In the genomic region with DNA sequence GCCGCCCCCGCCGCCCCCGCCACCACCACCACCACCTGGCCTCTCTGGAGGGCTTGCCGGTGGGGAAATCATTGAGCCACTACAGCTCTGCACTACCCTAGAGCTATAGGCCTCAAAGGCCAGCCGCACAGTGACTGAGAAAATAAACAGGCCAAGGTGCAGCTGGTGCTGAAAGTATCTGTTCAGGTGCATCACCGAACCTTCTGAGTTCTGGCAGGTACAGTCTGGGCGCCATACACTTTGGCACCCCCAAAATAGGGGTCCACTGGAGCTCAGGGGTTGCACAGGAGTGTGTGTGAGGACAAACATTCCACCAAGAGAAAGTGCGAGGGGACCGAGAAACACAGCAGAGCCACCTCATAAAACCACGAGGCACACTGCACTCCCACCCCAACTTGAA, we compare ENCODE assay signal across 12 mouse cellular contexts. TPM values are rescaled to one million over a fixed set of nuclear protein-coding genes. Genes with fewer than 3 reads are reported as not detected.
A peak's percentile ranks its signal among the peaks of the same experiment; 100 is the strongest.
DNase-seq lines count a peak whose midpoint lies in the region; ATAC-seq and TF ChIP-seq lines count a peak whose summit lies in the region.
"Had no signal": no experiment of that assay in that cellular context is flagged by ENCODE, and none has a peak within 500 bp of the region (broad histone marks: within the 10 kb centered on the region; RNA-seq: fewer than 3 reads in every experiment).

No protein-coding gene starts in this region.

- H3K4me2 ChIP-seq in kidney, embryonic 15.5 days, result no peak overlapping the region
- peak overlapping the region; percentile 41 for H3K4me2 ChIP-seq in limb, embryonic 13.5 days (replicated peaks)
- H3K4me2 ChIP-seq: hindbrain, embryonic 12.5 days had no signal

- peak overlapping the region; percentile 79 for H3K27ac ChIP-seq in heart, adult 2 months
- peak overlapping the region; percentile 55 for H3K27ac ChIP-seq in kidney, embryonic 15.5 days
- no peak overlapping the region for H3K27ac ChIP-seq in ES-Bruce4 (ENCODE audit: insufficient read depth, low read length)
- H3K27ac ChIP-seq in limb, embryonic 13.5 days, result peak overlapping the region; percentile 80
- H3K27ac ChIP-seq in layer of hippocampus, adult 2 months, result no peak overlapping the region
- H3K27ac ChIP-seq: hindbrain, embryonic 12.5 days; midbrain, embryonic 10.5 days had no signal

- TF ChIP-seq CTCF in heart, adult 2 months (IDR thresholded peaks at IDR 0.05), result no peak
- TF ChIP-seq CTCF in ES-Bruce4 (IDR thresholded peaks at IDR 0.05; ENCODE audit: low read depth, low read length), result no peak
- no peak for TF ChIP-seq CTCF in layer of hippocampus, adult 2 months (conservative IDR thresholded peaks at IDR 0.05)

- no peak for TF ChIP-seq EP300 in heart, adult 2 months (IDR thresholded peaks at IDR 0.05; ENCODE audit: insufficient read depth, low read depth, low read length)
- TF ChIP-seq EP300 in ES-Bruce4 (IDR thresholded peaks at IDR 0.05; ENCODE audit: insufficient read depth, low read depth, low read length), result no peak

- peaks cover 27% of the 10 kb centered on the region for H3K4me1 ChIP-seq in heart, adult 2 months (ENCODE audit: control insufficient read depth, insufficient read depth, low read length)
- H3K4me1 ChIP-seq in kidney, embryonic 15.5 days, result peaks cover 46% of the 10 kb centered on the region
- H3K4me1 ChIP-seq in ES-Bruce4 (ENCODE audit: control insufficient read depth, insufficient read depth, low read length), result peaks cover 3% of the 10 kb centered on the region
- H3K4me1 ChIP-seq in limb, embryonic 13.5 days, result peaks cover 71% of the 10 kb centered on the region
- H3K4me1 ChIP-seq: midbrain, embryonic 10.5 days had no signal

- 75% methylated on average over 11 of the region's 11 CpGs for WGBS in heart, adult 2 months
- 55% methylated on average over 11 of the region's 11 CpGs for WGBS in kidney, embryonic 15.5 days
- 49% methylated on average over 11 of the region's 11 CpGs for WGBS in limb, embryonic 13.5 days

- no peak overlapping the region for H3K9ac ChIP-seq in heart, adult 2 months (ENCODE audit: low read depth, low read length)
- no peak overlapping the region for H3K9ac ChIP-seq in kidney, embryonic 15.5 days
- 0 out of 2 replicates have a peak overlapping the region, but pooled peaks have one; percentile 6 for H3K9ac ChIP-seq in ES-Bruce4 (ENCODE audit: low read depth, poor library complexity, severe bottlenecking)
- H3K9ac ChIP-seq in limb, embryonic 13.5 days, result no peak overlapping the region
- H3K9ac ChIP-seq: hindbrain, embryonic 12.5 days had no signal

- no peaks in the 10 kb centered on the region for H3K27me3 ChIP-seq in heart, adult 2 months (ENCODE audit: control insufficient read depth, insufficient read depth, low read length)
- no peaks in the 10 kb centered on the region for H3K27me3 ChIP-seq in kidney, embryonic 15.5 days
- no peaks in the 10 kb centered on the region for H3K27me3 ChIP-seq in ES-Bruce4 (ENCODE audit: control insufficient read depth, insufficient read depth, low read length, poor library complexity, severe bottlenecking)
- H3K27me3 ChIP-seq in limb, embryonic 13.5 days, result no peaks in the 10 kb centered on the region
- H3K27me3 ChIP-seq: hindbrain, embryonic 12.5 days had no signal

- peaks cover 9% of the 10 kb centered on the region for H3K79me2 ChIP-seq in heart, adult 2 months (replicated peaks; ENCODE audit: control insufficient read depth, insufficient read depth, low read length)

- DNase-seq in heart, adult 2 months, result no peak
- no peak for DNase-seq in heart, postnatal 4 days
- no peak for DNase-seq in kidney, adult 8-10 months
- no peak for DNase-seq in layer of hippocampus, adult 2 months (ENCODE audit: low spot score in 2 of 2)
- DNase-seq in left cerebral cortex, postnatal 14 days (ENCODE audit: low spot score in 2 of 2), result no peak
- DNase-seq: adrenal gland, postnatal 25 days; thymus, adult 2 months had no signal

- intact Hi-C loops in heart, adult 2 months (cut with DNase I), result loop anchor here (2.0 kb wide), 2 partner anchors 16 to 34 kb away; no protein-coding TSS in a partner anchor
- intact Hi-C loops in left cerebral cortex, postnatal 14 days (cut with DNase I), result no loop called here

- no peak overlapping the region for H3K4me3 ChIP-seq in heart, adult 2 months
- no peak overlapping the region for H3K4me3 ChIP-seq in kidney, embryonic 15.5 days (replicated peaks)
- H3K4me3 ChIP-seq in ES-Bruce4 (ENCODE audit: low read depth, low read length), result no peak overlapping the region
- H3K4me3 ChIP-seq in limb, embryonic 13.5 days, result no peak overlapping the region
- H3K4me3 ChIP-seq in layer of hippocampus, adult 2 months, result no peak overlapping the region
- H3K4me3 ChIP-seq: hindbrain, embryonic 12.5 days; midbrain, embryonic 10.5 days had no signal

- ATAC-seq in kidney, embryonic 15.5 days (replicated peaks; ENCODE audit: low FRiP score), result no peak
- no peak for ATAC-seq in limb, embryonic 13.5 days (ENCODE audit: low FRiP score, low read depth)

- H3K9me3 ChIP-seq in kidney, embryonic 15.5 days (replicated peaks), result no peaks in the 10 kb centered on the region
- H3K9me3 ChIP-seq in ES-Bruce4 (replicated peaks; ENCODE audit: control insufficient read depth, insufficient read depth, low read length, poor library complexity, severe bottlenecking), result no peaks in the 10 kb centered on the region
- H3K9me3 ChIP-seq in limb, embryonic 13.5 days, result no peaks in the 10 kb centered on the region
- H3K9me3 ChIP-seq: hindbrain, embryonic 12.5 days; midbrain, embryonic 10.5 days had no signal

- H3K36me3 ChIP-seq in heart, adult 2 months (ENCODE audit: control insufficient read depth, insufficient read depth, low read length), result peaks cover 6% of the 10 kb centered on the region
- no peaks in the 10 kb centered on the region for H3K36me3 ChIP-seq in kidney, embryonic 15.5 days
- peaks cover 38% of the 10 kb centered on the region for H3K36me3 ChIP-seq in ES-Bruce4 (ENCODE audit: control insufficient read depth, insufficient read depth, low read length, poor library complexity, severe bottlenecking)
- no peaks in the 10 kb centered on the region for H3K36me3 ChIP-seq in limb, embryonic 13.5 days
- H3K36me3 ChIP-seq: hindbrain, embryonic 12.5 days; midbrain, embryonic 10.5 days had no signal

- TF ChIP-seq POLR2A in heart, adult 2 months (IDR thresholded peaks at IDR 0.05; ENCODE audit: insufficient read depth, low read depth, low read length), result no peak
- TF ChIP-seq POLR2A in ES-Bruce4 (IDR thresholded peaks at IDR 0.05; ENCODE audit: insufficient read depth, low read length), result no peak

RNA-seq across cellular contexts. Expression of a gene that starts 31.7 kb away (rescaled TPM):
- total RNA-seq in heart, adult 2 months (2021), result 10 to 100 TPM; 38.3 to 40.2 TPM
- polyA plus RNA-seq in heart, adult 2 months (2012; rRNA removed), result 32.6 and 55.3 TPM in 2 replicates
- 10 to 100 TPM; 52.2 to 58.7 TPM for total RNA-seq in heart, postnatal 4 days (2021)
- 16.4 and 16.8 TPM in 2 replicates for polyA plus RNA-seq in kidney, embryonic 15.5 days (2015; fragmentation: Nextera tagmentation; extraction: Ambion mirVana)
- polyA plus RNA-seq in ES-Bruce4 (2011; ENCODE audit: insufficient read depth, insufficient read length, low read depth, missing spikeins), result 144 and 158 TPM in 2 replicates
- 21.9 and 24.3 TPM in 2 replicates for polyA plus RNA-seq in limb, embryonic 13.5 days (2015; fragmentation: Nextera tagmentation; extraction: Ambion mirVana)
- 10 to 100 TPM; 14.8 to 17.5 TPM for total RNA-seq in layer of hippocampus, adult 2 months (2021)
- 10 to 100 TPM; 12.3 to 14.9 TPM for total RNA-seq in left cerebral cortex, postnatal 14 days (2021)

Comparison
In these comparisons a context has a peak if more than half of its experiments do, and no peak if none do; other contexts are left out.
1. H3K27ac ChIP-seq: peak in heart, adult 2 months (single experiment), kidney, embryonic 15.5 days (single experiment) and limb, embryonic 13.5 days (single experiment); none in ES-Bruce4 (single experiment) and layer of hippocampus, adult 2 months (single experiment).